Mouse (Mus musculus): ENCODE results near the gene Ccdc122. TPM values are rescaled to one million over a fixed set of nuclear protein-coding genes. Genes with fewer than 3 reads are reported as not detected.
"Not testable (repeated sequence)": the region's sequence is repeated elsewhere in the genome, so short reads cannot be mapped to it uniquely, and the experiment has no call there.

The Ccdc122 gene
- 1 to 10 TPM in 1 of 2 experiments, under 1 TPM in 1; 0.67 to 1.4 TPM for total RNA-seq (2021)
- long read RNA-seq, experiment 1, result 0 reads
- long read RNA-seq, experiment 2, partial matches to known transcripts, result 0 of 2 reads
- long read RNA-seq, experiment 2, other reads (novel, unspliced or antisense), result 0 of 2 reads

DNA sequence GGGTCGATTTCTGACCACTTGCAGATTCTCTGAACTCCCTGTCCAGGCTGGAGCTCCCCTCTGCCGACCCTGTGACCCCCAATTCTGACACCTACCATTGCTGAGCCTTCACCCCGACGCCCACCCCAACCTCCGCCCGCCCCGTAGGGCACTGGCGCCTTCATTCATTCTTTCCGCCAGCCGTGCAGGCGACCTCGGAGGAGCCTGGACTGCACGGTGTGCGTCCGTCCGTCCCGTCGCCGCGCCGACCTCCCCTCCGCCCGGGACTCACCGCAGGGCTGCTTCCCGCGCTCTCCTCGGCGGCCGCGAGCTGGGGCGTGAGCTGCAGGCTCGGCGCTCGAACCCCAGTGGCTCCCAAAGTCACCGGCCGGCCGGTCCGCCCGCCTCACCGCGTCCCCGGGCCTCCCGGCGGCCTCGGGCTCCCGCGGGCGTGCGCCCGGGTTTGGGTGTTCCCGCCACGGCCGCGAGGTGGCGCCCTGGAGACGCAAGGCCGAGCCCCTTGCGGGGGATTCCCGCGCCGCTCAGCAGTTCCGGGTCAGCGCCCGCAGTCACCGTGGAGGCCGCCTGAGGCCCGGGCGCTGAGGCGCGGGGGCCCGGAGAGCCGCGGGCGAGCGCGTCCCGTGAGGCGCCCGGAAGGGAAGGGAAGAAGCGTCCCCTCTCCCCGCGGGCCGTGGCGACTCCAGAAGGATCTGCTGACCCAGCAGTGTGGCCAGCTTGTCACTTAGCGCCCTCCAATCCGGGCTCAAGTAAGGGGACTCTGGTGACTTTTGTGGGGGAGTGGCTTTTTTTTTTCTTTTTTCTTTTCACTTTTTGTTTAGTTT, at the start of gene Ccdc122, which contains the start of gene Lacc1:
TSS of gene Ccdc122 (plus strand) at position 547 of the 821 bp plus-strand sequence.
TSS of gene Lacc1 (minus strand) at position 679 of the 821 bp plus-strand sequence.
- peak; percentile 74 to 80 for DNase-seq
- intact Hi-C loops (cut with DNase I), result no loop called here

- intact Hi-C loops (cut with DNase I); DNase-seq: not testable (repeated sequence)
Observed at GRCm38 (mm10) chr14:76990351-76990750, 46.2 kb upstream of the Ccdc122 start.

DNA sequence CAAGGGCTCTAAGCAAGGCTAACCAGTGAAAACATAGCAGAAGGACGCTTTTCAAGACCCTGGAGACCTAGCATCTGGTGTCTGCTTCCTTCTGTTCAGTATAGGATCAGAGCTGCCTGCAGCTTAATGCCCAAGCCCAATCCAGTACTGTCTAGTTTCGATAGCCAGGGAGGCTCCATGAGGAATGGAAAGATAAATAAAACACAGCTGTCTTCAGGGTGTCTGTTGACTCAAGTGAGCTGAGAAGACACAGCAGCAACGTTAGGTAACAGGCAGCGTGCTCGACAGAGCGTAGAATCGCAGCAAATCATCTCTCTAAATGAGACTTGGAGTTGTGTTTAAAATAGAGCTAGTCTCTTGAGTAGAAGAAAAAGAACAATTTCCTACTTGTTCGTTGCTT, 31.8 kb upstream of the Ccdc122 start:
- no peak for DNase-seq
- intact Hi-C loops (cut with DNase I), result loop anchor here (5.0 kb wide), 1 partner anchor 122 kb away; no protein-coding TSS in a partner anchor

- intact Hi-C loops (cut with DNase I), result loop anchor here (5.0 kb wide), 1 partner anchor 123 kb away; no protein-coding TSS in a partner anchor
- DNase-seq, result no peak
Observed at GRCm38 (mm10) chr14:77005566-77005965, 31.0 kb upstream of the Ccdc122 start.

DNA sequence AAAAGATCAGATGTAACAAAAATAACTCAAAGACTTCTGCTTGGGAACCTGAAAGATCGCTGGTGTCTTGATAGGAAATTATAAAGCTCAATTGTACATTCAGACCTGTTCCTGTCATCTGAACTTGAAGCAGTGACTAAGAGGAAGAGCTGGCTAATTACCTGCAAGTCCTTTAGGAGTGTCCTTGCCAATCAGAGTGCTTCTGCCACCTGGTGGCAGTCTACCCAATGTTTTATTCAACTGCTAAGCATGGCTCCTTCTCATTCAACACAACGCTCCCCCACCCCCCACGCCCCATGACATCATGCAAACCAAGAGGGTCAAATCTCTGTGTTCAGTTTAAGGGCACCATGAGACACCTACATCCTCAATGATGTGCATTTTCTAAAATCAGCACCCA, 28.3 kb upstream of the Ccdc122 start:
- peak; percentile 16 to 48 for DNase-seq
- intact Hi-C loops (cut with DNase I), result loop anchor here (1.0 to 5.0 kb wide), 2 partner anchors 126 to 505 kb away; no protein-coding TSS in a partner anchor

GRCm38 (mm10) chr14:77011804-77012203, 24.8 kb upstream of the Ccdc122 start:
- intact Hi-C loops (cut with DNase I), result loop anchor here (2.0 to 10.0 kb wide), 2 partner anchors 531 to 887 kb away; no protein-coding TSS in a partner anchor
- DNase-seq, result peak; percentile 20 to 41

DNA sequence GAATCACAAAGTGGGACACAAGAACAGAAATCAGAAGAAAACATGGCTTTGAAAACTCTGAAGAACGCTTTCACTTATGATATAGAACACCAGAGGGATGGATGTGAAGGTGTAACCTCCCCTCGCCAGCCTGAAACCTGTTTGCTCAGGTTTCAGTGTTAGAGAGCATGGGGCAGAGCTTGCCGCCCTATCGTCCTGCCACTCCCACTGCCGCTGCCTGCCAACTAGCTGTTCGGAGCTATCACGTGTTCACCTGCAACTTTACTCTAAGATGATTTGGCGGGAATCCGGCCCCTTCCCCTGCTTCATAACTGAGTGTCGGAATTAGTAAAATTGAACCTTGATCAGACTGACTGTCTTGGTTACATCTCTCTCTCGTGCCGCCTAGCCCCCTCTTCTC, 19.8 kb upstream of the Ccdc122 start:
- DNase-seq, result not testable (repeated sequence)
- intact Hi-C loops (cut with DNase I), result loop anchor here (10.0 kb wide), 1 partner anchor 892 kb away; no protein-coding TSS in a partner anchor

- intact Hi-C loops (cut with DNase I), result loop anchor here (10.0 kb wide), 1 partner anchor 892 kb away; no protein-coding TSS in a partner anchor
- no peak for DNase-seq
Observed at GRCm38 (mm10) chr14:77017211-77017610, 19.4 kb upstream of the Ccdc122 start.

DNA sequence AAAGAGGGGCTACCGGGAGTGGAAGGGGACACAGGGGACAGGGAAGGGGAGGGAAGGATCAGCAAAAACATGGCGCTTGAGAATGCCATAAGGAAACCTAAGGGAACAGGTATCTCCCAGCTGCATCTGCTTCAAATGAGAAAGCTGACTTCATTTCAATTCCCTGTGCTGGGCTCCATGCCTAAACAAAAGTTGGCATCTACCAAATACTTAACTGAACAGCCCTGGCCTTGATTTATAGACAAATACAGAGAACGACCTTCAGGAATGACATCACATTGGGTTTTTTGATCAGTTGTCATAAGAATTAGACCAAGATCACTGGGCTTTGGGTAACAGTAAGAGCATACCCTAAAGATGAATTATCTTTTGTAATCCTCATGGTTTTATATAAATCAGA, 12.1 kb upstream of the Ccdc122 start:
- no peak for DNase-seq
- intact Hi-C loops (cut with DNase I), result no loop called here

DNA sequence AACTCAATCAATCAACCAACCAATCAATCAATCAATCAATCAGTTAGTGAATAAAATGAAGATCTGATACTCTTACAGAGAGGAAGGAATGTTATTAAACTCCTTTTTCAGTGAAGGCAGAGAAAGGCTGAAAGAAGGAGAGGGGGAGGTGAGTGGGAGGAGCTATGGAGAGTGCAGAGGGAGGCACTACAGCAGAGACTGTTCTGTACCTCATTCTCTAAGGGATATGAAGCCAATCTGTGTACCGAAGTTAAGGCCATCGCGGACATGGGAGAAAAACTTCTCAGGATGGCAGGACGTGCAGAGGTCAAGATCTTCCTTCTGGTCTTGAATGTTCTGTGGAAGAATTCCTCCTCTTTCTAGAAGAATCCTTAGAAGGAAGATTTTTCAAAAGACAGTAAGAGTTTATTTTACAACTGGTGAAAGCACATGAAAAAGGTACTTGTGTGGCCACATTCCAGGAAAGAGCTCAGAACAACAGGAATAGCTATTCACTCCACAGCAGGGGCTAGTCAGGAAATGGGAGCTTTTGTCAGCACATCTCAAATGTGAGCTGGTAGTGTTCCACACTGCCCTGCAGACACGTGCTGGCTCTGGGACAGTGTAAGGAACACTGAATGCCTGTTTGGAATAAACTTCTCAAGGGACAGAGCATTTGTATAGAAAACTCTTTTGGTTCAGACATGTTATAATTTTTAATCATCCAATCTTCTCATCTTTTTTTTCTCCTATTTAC, 7.1 kb upstream of the Ccdc122 start:
- no peak for DNase-seq
- intact Hi-C loops (cut with DNase I), result no loop called here

DNA sequence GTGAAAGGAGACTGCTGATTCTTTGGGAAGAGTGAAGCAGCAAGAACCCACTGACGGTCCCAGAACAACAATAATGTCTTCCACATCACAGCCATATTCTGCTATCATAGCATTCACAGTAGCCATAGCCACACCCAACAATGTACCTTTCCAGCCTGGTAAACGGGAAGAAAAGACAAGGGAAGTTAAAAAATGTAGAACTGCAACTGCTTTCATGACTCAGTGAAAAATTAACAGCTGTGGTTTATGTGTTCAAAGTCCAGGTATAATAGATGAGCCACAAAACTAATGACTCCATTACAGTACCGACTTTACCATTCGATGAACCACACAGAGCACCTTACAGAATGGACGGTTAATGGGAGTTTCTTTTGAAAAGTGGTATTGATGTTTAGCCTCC, 5.8 kb upstream of the Ccdc122 start:
- no peak for DNase-seq
- intact Hi-C loops (cut with DNase I), result no loop called here

DNA sequence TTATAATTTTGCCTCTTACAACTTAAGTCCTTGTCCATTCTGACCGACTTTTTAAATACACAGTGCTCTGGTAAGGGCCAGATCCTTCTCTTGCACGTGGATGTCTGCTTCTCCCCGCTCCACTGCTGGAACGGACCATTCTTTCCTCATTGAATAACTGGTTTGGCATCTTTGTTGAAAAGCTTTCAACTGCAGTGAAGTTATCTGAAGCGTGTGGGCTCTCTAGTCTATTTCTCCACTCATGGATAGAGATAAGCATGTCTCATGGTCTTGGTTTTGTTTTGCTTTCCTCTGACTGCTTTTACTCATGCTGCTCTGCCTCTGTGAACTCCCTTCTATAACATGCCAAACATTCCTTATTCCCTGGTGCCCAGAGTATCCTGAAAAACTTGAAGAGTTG, 4.1 kb upstream of the Ccdc122 start:
- intact Hi-C loops (cut with DNase I), result no loop called here

GRCm38 (mm10) chr14:77033391-77033790, 3.2 kb upstream of the Ccdc122 start:
- no peak for DNase-seq
- intact Hi-C loops (cut with DNase I), result no loop called here

More for the DNA sequence above, 4.1 kb upstream of the Ccdc122 start:
- no peak for DNase-seq

GRCm38 (mm10) chr14:77034175-77034915, 2.2 kb upstream of the Ccdc122 start:
- intact Hi-C loops (cut with DNase I), result no loop called here
- no peak for DNase-seq

DNA sequence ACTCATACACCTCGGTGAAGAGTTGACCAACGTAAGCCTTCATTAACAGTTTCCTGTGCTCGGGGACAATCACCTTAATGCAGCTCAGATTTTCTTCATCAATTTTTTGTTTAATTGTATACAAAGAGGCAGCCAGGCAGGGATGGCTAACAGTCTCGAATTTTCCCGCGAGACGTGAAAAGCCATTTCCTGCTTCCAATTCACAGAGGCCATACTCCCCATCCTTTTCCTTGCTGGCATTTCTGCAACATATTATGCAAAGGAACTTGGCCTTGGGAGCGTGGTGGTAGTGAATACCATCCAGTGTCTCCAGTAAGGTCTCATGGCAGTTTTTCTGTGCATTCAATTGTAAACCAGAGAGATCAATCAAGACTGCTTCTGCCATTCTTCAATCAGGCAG, 1.6 kb upstream of the Ccdc122 start:
- no peak for DNase-seq
- intact Hi-C loops (cut with DNase I), result no loop called here

DNA sequence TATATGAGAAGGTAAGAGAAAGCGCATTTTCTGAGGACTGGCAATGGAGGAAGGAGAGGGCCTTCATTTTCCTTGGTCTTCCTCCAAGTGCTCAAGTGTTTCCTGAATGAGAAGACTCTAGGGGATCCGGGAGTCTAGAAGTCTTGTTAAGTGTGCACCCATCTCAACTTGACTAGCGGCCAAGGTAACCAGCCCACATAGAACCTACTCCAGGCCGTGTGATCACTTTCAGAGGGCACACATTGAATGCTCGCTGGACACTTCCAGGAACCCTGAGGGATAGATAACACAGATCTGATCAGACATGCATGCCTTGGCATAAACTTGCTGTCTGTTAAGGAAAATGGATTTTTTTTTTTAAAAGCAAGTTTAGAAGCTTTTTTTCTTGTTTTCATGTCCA, 758 bp downstream of the Ccdc122 start:
- intact Hi-C loops (cut with DNase I), result no loop called here
- DNase-seq, result no peak

- intact Hi-C loops (cut with DNase I), result no loop called here
- no peak for DNase-seq
Observed at GRCm38 (mm10) chr14:77037832-77038425, 1.4 kb downstream of the Ccdc122 start.

DNA sequence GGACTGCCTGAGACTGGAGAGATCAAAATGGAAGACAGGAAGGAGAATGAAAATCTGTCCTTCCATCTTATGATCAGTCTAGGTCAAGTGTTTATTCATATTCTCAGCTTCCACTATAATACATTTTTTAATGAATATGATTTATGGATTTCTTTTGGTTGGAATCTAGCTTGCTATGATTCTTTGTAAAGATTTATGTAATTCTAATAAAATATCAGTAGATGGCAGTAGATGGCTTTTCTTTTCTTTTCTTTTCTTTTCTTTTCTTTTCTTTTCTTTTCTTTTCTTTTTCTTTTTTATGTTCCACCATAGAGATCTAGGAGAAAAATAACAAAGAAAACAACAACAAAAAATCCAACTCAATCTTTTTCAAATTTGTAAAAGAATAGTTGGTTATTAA, 16.7 kb downstream of the Ccdc122 start:
- no peak for DNase-seq
- intact Hi-C loops (cut with DNase I), result no loop called here

DNA sequence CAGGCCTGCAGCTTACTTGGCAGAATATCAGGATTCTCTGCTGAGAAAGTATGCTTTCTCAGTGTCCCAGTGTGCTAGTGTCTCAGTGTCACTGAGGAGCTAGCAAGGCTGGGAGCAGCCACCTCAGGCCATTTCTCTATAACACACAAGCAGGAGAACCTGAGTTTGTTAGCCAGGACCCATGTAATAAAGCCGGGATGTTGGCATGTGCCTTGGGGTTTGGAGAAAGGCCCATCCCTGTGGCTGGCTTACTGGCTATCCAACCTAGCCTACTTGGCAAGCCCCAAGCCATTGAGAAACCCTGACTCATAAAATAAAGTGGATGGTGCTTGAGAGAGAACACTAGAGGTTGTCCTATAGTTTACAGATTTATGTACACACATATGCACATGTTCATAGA, 32.8 kb downstream of the Ccdc122 start:
- intact Hi-C loops (cut with DNase I), result no loop called here
- no peak for DNase-seq

- intact Hi-C loops (cut with DNase I), result no loop called here
- no peak for DNase-seq
Observed at GRCm38 (mm10) chr14:77081248-77081647, 44.7 kb downstream of the Ccdc122 start.
